Mouse (Mus musculus): ENCODE data around the gene Mdh2.

Gene Mdh2

DNA sequence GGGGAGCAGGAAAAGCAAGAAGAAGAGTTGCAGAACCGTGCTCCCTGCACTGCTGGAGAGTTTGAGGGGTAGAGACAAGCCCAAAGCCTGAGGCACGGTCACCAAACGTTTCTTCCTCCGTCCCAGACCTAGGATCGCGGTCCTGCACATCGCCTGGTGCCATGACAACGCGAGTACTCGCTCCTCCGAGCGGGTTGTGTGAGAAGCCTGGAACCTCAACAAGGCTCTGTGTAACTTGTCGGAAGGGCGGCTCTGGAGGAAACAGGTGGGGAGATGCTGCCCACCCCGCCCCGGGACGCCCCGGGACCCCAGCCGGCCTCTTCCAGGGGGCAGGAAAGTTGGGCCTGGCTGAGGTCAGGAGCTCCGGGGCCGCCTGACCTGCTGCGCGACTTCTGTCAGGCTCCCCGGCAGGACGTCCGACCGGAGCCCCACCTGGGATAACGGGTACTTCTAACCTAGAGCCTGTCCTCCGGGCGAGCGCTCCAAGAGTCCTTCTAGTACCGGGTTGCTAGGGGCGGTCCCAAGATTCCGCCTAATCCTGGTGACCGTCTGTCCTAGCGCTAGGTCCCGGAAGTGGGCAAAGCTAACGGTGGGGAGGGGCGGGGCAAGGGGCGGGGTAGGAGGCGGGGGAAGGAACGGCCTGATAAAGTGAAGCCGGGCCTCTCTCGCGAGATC lies 347 bp upstream of the Mdh2 start, which contains the start of gene Styxl1:
Styxl1 (minus strand) TSS at position 590 of the 675 bp plus-strand sequence.
- DNase-seq (ENCODE audit: low spot score), result no peak

- no peak for DNase-seq (ENCODE audit: low spot score)
Measured at GRCm38 (mm10) chr5:135780331-135780730, 2.1 kb downstream of the Mdh2 start.

DNA sequence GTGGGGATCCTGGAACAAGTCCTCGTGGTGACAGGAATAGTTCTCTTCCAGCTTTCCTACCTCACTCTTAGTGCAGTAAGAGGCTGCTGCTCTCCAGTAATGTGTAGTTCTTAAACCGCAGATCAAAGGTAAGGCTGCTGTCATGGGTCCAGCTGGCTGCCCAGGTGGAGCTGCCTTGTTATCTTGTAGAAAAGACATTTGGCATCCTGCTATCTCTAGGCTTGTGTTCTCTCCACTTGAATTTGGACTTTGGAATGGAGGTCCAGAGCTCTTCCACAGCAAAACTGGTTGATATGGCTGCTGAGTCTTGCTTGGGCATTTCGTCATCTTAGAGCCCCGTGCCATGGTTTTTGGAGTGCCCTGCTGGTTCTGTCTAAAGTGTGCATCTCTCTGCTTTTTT lies 4.6 kb downstream of the Mdh2 start:
- no peak for DNase-seq (ENCODE audit: low spot score)

DNA sequence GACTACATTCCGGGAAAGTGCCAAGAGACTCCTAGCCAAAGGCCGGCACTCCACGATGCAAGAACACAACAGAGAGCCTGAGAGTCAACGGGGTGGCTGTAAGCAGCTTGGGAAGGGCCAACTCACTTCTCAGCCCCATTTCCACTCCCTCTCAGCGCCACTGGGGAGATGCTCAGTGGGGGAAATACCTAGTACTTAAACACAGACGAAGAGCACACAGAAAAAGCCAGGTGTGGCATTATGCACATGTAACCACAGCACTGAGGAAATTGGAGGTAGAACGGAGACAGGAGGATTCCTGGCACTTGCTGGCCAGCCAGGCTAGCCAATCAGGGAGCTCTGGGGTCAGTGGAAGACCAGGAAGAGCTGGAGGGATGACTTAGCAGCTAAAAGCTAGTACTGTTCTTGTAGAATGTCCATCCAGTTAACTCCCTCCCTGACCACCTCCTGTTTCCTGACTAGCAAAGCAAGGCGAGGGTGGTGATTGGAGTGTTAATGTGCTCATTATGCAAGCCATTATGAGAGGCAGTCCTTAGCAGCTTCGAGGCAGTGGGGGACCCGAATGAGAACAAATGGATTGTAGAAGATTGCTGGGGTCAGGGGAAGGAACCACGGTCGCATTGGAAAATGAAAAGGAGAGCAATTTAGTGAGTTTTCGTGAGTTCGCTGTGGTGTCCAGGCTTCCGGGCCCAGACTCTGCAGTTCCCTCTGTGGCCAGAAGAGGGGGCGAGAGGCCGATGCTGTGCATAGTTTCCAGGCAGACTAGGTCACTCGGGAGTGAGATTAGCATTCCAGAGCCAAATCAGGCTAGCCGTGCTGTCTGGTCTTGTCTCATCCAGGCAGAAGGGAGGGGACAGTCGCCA lies 15.9 kb downstream of the Mdh2 start:
- peak; percentile 88 for DNase-seq (ENCODE audit: low spot score)

DNA sequence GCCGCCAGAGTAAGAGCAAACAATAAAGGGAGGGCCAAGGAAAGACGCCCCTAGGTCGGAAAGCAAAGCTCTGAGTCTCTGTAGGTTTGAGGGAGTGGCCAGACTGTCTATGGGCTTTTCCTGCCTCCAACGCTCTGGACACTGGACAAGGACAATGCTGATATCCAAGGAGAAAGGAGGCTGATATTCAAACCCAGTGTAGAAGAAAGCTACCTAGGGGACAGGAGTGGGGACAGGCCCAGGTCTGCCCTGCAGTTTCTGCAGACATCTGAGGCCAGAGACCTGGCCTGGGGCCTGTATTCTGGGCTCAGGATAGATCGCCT lies 16.5 kb downstream of the Mdh2 start:
- DNase-seq (ENCODE audit: low spot score), result no peak

DNA sequence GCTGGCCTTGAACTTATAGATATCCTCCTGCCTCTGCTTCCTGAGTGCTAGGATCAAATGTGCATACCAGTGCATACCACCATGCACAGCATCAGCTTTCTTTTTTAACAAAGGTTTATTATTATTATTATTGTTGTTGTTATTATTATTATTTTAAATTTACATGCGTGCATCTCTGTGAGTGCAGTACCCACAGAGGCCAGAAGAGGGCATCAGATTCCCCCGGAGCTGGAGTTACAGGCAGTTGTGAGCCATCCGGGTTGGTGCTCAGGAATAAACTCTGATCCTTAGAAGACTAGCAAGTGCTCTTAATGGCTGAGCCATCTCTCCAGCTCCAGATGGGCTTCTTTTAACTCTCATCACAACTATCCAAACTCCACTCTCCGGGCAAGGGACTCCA lies 21.5 kb downstream of the Mdh2 start:
- no peak for DNase-seq (ENCODE audit: low spot score)

GRCm38 (mm10) chr5:135800927-135801326 lies 22.6 kb downstream of the Mdh2 start:
- no peak for DNase-seq (ENCODE audit: low spot score)

DNA sequence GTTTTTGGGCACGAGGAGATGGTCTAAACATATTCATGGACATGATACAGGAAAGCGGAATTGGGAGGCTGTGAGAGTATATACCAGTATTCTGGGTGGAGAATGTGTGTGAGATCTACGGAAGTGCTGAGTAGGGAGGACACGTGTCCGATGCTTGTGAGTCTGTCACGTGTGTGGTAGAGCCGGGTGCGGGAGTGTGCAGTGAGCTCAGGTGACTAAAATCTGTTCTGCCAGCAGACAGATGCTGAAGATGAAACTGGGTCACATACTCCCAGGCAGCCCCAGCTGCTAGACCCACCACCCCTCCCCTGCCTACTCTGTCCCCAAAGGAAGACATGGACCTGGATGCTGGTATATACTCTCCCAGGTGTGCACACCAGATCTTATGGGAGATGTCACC lies 24.4 kb downstream of the Mdh2 start:
- DNase-seq (ENCODE audit: low spot score), result no peak

GRCm38 (mm10) chr5:135803135-135803534 lies 24.9 kb downstream of the Mdh2 start:
- no peak for DNase-seq (ENCODE audit: low spot score)

DNA sequence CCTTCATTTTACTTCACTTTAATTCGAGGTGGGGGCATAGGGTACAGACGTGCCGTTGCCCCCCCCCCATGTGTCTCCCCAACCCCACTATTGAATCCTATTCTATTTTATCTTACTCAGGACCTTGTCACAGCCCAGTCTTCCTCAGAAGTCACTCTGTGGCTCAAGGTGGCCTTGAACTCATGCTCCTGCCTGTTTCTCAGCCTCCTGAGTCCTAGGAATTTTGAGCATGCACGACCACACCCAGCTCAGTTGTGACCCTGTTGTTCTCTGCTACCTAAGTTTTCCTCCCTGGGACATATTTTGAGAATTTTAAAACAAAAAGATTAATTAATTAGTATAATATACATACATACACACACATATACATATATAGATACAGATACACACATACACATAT lies 25.4 kb downstream of the Mdh2 start:
- DNase-seq (ENCODE audit: low spot score), result no peak

DNA sequence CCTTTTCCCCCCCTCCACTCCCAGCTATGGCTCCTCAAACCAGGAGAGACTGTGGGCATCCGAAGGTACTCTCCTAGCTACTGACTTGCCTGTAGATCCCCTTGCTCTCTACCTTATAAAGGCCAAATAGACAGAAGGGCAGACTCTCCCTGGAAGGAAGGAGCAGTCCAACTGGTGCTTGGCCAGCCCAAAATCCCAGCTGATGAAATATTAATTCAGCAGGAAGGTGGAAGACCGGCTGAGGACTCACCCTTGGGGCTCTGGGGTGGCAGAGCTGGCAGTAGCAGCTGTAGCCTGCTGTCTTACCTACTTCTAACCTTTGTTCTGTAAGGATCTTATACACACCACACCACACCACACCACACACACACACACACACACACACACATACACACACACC lies 26.5 kb downstream of the Mdh2 start:
- no peak for DNase-seq (ENCODE audit: low spot score)

GRCm38 (mm10) chr5:135806555-135807262 lies 28.4 kb downstream of the Mdh2 start, which contains the start of gene Srrm3:
Srrm3 (plus strand) TSS chr5:135806890.
- DNase-seq (ENCODE audit: low spot score), result peak; percentile 94

DNA sequence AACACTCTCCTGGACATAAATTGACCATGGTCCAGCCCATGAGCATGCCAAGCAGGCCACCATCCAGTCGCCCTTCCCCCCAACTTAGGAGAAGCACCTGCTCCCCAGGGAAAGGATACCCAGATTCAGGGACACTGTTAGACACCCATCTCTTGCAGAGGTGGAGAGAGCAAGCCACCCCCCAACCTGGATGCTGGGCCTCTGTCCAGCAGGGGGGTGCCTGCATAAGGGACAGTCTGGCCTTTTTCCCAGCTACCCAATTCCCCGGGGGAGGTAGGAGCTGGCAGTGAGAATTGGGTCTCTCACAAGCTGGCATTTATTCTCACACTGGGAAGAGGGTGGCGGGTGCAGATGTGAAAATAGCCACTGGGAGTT lies 29.0 kb downstream of the Mdh2 start:
- DNase-seq (ENCODE audit: low spot score), result no peak

DNA sequence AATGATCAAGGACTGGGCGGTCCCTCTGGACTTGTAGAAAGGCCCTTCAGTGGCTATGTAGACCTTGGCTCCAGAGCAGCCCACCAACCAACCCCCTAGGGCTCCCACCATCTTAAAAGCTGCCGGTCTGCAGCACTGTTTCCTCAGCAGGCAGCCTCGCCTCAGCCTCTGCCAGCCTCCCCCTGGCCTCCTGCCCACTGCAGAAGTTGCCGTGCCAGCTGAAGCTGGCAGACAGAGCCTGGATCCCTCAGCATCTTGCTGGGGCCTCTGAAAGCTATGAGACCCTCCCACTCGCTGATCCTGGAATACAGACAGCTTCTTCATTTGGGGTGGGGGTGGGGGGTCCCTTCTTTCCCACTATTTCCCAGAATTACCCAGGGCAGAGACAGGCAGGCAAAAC lies 34.7 kb downstream of the Mdh2 start:
- no peak for DNase-seq (ENCODE audit: low spot score)

DNA sequence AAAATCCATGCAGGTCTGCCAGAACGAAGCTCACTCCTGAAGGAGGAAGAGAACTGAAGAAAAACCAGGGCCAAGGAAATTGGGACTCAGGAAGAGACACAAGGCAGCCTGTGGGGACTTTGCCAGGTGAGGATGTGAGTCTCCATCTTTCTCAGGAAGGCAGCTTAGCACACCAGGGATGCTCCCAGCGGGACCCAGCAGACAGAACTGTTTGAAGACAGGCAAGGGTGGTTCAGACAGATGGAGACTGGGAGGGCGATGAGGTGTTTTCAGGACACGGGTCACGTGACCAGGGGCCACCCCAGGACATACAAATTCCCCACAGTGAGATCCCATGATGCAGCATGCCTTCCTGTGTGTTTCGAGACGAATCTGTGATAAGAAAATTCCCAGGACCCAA lies 40.2 kb downstream of the Mdh2 start:
- DNase-seq (ENCODE audit: low spot score), result no peak

DNA sequence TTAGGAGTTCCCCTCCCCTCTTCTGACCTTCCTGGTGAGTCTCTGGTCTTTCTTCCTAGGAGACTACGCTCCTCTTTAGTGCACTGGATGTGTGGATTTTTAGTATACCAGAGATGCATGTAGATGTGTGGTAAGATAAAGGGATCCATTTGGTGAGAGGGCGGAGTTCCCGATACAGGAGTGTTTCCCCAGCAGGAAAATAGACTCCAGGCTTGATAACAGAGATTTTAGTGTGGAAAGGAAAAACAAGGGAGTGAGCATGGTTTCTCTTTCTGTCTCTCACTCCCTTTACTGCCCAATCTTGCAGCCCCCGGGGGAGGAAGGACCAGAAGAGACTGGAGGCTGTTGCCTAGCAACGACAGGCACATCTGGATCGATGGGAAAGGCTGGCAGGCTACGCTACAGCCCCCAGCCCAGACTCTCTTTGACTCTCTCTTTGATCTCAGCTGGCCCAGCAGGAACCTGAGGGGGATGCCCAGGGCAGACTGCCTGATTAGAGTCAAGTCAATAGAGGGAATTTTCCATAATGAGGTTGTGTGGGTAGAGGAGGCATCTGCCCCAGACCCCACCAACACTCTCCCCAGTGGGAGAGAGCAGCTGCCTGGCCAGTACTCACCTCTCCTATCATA lies 44.1 kb downstream of the Mdh2 start:
- DNase-seq (ENCODE audit: low spot score), result no peak

GRCm38 (mm10) chr5:135824517-135824916 lies 46.2 kb downstream of the Mdh2 start:
- DNase-seq (ENCODE audit: low spot score), result no peak

GRCm38 (mm10) chr5:135826225-135826624 lies 47.9 kb downstream of the Mdh2 start:
- DNase-seq (ENCODE audit: low spot score), result no peak

DNA sequence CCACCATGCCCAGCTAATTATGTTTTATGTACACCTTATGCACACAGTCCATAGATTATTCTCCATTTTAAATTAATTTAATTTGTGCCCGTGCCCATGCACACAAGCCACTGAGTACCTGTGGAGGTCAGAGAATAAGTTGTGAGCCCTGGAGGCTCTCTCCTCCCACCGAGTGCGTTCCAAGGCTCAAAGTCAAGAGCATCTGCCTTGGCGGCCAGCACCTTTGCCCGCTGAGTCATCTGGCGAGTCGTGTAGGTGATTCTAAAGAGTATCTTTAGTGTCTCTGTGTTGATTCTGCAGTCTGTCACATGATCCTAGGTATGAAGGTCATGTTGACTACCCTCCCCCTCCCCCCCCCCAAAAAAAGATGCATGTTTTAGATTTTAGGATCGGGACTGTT lies 51.1 kb downstream of the Mdh2 start:
- DNase-seq (ENCODE audit: low spot score), result no peak

DNA sequence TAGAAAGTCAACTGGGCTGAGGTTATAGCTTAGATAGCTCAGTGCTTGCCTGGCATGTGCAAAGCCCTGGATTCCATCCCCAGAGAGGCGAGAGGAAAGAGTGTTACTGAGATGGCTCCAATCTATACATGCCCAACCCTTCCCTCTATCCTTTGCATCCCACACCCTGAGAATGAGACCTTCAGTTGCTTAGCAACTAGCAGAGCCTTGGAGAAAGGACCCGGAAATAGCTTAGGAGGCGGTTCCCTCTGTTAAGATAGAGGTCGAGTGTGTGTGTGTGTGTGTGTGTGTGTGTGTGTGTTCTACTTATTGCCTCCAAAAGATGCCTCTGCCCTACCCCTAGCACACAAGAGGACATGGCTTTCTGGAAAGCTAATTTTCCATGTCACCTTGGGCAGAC lies 54.4 kb downstream of the Mdh2 start:
- no peak for DNase-seq (ENCODE audit: low spot score)

- peak; percentile 34 for DNase-seq (ENCODE audit: low spot score)
Measured at GRCm38 (mm10) chr5:135834769-135835491, 56.6 kb downstream of the Mdh2 start.

DNA sequence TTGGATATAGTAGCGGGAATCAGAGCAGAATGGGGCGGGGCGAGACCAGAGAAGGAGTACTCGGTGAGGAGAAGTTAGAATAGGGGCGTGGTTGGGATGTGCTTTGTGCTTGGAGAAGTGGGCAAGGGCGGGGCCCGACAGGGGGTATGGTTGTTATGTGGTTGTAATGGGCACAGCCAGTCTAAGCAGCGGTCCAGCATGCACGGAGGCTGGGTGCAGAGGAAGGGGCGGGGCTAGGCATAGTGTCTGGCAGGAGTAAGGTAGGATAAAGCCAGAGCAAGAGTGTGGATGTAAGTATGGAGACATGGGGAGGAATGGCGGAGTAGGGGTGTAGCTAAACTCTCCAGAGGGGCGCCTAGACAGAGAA lies 57.2 kb downstream of the Mdh2 start:
- no peak for DNase-seq (ENCODE audit: low spot score)

All from urinary bladder, postnatal 25 days (tissue).